Mouse (Mus musculus) embryonic fibroblast, embryonic 13.5 days (primary cell): ENCODE results near the gene Gnl3.

ENCODE experiments used
- CTCF ChIP-seq: IDR thresholded peaks from 2 replicates; pipeline ENCODE4 v1.5.1; 2011; ENCODE audit warnings: mild to moderate bottlenecking, control low read depth, low read length, moderate library complexity, borderline replicate concordance; ENCODE audit not compliant: insufficient read depth
- POLR2A ChIP-seq: IDR thresholded peaks from 2 replicates; pipeline ENCODE4 v1.6.1; 2011; ENCODE audit warnings: low read depth, mild to moderate bottlenecking, control low read depth, low read length, moderate library complexity

DNA sequence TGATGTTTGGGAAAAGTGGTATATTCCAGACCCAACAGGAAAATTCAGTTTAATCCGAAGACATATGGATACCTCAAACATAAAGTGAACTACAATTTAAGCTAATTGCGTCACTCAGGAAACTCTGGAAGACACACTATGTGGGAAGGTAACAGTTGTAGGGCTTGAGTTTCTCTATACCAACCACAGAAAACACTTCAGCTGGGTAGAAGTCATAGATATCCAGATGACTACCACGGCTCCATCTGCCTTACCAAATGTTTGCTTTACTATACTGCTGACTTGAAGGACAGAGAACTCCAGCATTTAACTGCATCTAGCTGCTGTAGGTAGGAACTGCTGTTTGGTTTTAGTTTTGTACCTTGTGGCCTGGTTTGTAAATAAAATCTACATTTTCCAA lies 7.4 kb downstream of the Gnl3 start:
- TF ChIP-seq CTCF: no peak
- no peak; the same call in 1 of the 2 replicates for TF ChIP-seq POLR2A
